Mouse (Mus musculus) urinary bladder, adult 18-20 months (tissue): ENCODE data around the gene Trank1.

Experiments used
- DNase-seq, 2 experiments: peaks; one replicate each; pipeline ENCODE4 v3.0.0; 2022; ENCODE audit warnings: low spot score in 2 of 2, mixed read lengths in 2 of 2

Trank1 gene

GRCm38 (mm10) chr9:111381056-111382025, 69.8 kb downstream of the Trank1 start:
- no peak for DNase-seq

- DNase-seq: no peak
Observed at GRCm38 (mm10) chr9:111382469-111382868, 70.9 kb downstream of the Trank1 start.

- no peak for DNase-seq
Observed at GRCm38 (mm10) chr9:111383046-111383445, 71.5 kb downstream of the Trank1 start.

- DNase-seq: no peak
Observed at GRCm38 (mm10) chr9:111383756-111384155, 72.2 kb downstream of the Trank1 start.

- no peak for DNase-seq
Observed at GRCm38 (mm10) chr9:111385526-111386491, 74.3 kb downstream of the Trank1 start.

GRCm38 (mm10) chr9:111386569-111386968, 75.0 kb downstream of the Trank1 start:
- no peak for DNase-seq

GRCm38 (mm10) chr9:111387576-111387975, 76.0 kb downstream of the Trank1 start:
- DNase-seq: no peak

GRCm38 (mm10) chr9:111390016-111390415, 78.5 kb downstream of the Trank1 start:
- DNase-seq: no peak

- DNase-seq: no peak
Observed at GRCm38 (mm10) chr9:111391036-111391435, 79.5 kb downstream of the Trank1 start.

GRCm38 (mm10) chr9:111391926-111392442, 80.4 kb downstream of the Trank1 start:
- DNase-seq: no peak

GRCm38 (mm10) chr9:111395265-111395664, 83.7 kb downstream of the Trank1 start:
- no peak for DNase-seq

GRCm38 (mm10) chr9:111398059-111398458, 86.5 kb downstream of the Trank1 start:
- DNase-seq: peak; percentile 14 to 34

- no peak for DNase-seq
Observed at GRCm38 (mm10) chr9:111400089-111400488, 88.5 kb downstream of the Trank1 start.

- DNase-seq: no peak
Observed at GRCm38 (mm10) chr9:111403159-111403558, 91.6 kb downstream of the Trank1 start.

GRCm38 (mm10) chr9:111404346-111405079, 93.0 kb downstream of the Trank1 start:
- DNase-seq: no peak

- DNase-seq: no peak
Observed at GRCm38 (mm10) chr9:111405080-111405428, 93.5 kb downstream of the Trank1 start.

GRCm38 (mm10) chr9:111408012-111408411, 96.5 kb downstream of the Trank1 start:
- no peak for DNase-seq

GRCm38 (mm10) chr9:111408427-111408826, 96.9 kb downstream of the Trank1 start:
- DNase-seq: no peak

- no peak for DNase-seq
Observed at GRCm38 (mm10) chr9:111412471-111413160, 101.1 kb downstream of the Trank1 start.

GRCm38 (mm10) chr9:111421862-111422261, 110.3 kb downstream of the Trank1 start:
- DNase-seq: no peak

GRCm38 (mm10) chr9:111422567-111422966, 111.0 kb downstream of the Trank1 start:
- no peak for DNase-seq
